Mouse (Mus musculus): ENCODE measurements around the gene Spesp1. TPM values are rescaled to one million over a fixed set of nuclear protein-coding genes. Genes with fewer than 3 reads are reported as not detected.
A peak's percentile ranks its signal among the peaks of the same experiment; 100 is the strongest.

The Spesp1 gene
- total RNA-seq, 2 experiments from 2014 or later: not detected

DNA sequence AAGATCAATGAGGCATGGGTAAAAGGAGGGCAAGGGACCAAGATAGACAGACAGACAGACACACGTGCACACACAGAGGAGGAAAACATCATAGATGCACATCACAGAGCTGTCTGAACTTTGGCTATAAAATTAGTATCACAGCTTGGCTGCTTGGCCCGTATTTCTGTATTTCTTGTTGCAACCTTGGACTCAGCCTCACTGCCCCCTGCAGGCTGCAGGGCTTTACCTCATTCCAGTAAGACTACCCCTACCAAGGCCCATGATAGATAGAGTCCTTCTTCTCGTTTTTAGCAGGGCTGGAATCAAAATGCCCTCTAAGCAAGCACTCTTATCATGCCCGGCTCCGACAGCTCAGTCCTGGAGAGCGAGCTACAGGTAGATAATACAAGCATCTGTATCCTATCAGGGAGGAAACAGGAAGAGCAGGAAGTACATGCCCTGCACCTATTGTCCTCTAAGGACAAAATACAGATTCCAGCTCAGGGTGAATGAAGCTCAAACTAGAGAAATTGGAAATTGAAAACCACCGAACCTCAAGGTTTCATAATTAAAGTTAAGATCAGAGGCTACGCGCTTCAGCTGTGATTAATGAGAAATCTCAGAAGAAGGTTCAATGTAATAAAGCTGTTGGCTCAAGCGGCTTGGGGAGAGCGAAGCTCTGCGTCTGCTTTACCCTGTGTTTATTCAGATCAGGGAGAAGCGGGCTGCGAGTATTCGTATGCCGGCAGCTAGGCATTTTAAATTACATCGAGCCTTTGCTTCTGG, 36.2 kb downstream of the Spesp1 start:
- DNase-seq: no peak

- DNase-seq: no peak
Observed at GRCm38 (mm10) chr9:62244612-62245010, 37.4 kb downstream of the Spesp1 start.

DNA sequence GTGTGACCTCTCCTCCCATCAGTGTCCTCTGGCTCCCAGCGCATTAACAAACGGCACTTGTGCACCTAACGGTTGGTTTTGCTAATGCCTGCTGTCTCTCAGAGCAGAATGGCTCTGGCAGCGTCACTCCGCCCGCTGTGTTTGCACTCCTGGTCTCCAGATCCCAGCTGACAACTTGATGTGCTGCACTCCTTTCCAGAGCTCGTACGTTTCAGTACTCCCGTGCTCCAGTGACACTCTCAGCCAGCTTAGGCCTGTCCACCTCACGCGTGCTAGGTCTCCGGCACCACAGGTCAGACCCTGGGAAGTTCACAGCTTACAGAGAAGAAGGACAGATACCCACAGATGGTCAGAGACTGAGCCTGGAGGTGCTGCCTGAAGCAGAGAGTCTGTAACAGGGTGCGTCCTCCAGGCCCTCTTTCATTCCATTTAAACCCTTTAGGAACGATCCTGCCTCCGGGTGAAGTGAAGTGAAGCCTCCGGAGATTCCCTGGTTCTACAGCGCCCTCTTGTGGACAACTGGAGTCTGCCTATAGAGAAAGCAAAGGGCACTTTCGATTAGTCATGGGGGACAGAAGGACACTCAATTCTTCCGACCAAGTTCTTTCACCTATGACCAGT, 37.9 kb downstream of the Spesp1 start:
- peak; percentile 74 to 92 for DNase-seq

GRCm38 (mm10) chr9:62240036-62240435, 42.0 kb downstream of the Spesp1 start:
- DNase-seq: no peak

DNA sequence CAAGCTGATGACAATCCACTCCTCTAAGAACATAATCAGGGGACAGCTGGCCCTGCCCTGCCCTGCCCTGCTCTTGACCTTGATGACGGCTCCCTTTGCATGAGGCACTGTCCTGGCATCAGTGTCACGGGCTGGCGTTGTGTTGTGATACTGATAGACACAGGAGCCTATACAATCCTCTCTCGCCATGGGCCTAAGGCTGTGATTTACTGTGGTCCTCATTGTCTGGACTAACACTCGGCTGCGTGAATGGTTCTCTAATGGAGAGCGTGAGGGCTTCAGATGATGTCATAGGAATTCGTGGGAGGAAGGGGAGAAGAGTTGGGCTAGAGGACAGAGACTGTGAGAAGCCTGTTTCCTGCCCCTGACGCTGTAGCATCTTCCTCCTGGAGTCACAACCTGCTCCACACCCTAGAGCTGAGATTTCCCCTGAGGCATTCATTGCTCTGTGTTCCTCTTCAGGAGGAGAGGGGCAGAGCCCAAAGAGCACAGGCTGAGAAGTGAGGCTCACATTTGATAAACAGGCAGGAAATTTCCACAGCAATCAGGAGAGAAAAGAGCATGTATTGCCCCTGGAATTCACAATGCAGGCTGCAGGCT, 44.5 kb downstream of the Spesp1 start:
- peak in 1 of 2 experiments; percentile 16 for DNase-seq

GRCm38 (mm10) chr9:62235501-62235900, 46.5 kb downstream of the Spesp1 start:
- DNase-seq: no peak

DNA sequence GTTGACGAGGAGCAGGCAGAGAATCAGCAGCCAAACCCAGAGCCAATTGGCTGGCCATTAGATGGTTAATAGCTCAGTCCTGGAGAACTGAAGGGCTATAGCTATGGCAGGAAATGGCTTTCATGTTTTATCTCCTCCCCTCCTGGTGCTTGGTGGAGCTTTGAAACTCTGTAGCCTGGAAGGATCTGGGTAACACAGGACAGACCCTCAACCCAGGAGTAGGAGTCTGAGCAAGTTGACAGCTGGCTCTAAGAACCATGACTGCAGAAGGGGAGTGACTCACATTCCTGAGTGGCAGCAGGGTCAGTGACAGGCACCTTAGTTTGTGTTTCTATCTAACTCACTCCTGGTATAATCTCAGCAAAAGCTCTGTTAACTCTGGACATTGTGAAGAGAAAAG, 49.4 kb downstream of the Spesp1 start:
- no peak for DNase-seq

DNA sequence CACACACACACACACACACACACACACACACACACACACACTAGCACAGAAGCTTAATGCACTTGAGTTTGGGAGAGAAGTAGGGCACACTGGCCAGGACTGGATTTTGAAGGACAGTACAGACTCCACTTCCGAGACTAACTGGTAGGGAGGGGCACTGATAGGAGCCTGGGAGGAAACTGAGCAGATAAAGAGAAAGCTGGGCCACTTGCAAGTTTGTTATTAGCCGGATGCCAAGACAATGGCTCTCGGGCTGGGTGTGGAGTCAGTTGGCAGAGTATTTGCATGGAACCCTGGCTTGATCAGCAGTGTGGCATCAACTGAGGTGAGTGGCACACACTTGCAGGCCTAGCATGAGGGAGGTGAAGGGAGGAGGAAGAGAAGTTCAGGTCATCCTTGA, 51.0 kb downstream of the Spesp1 start:
- DNase-seq: peak in 1 of 2 experiments; percentile 33

DNA sequence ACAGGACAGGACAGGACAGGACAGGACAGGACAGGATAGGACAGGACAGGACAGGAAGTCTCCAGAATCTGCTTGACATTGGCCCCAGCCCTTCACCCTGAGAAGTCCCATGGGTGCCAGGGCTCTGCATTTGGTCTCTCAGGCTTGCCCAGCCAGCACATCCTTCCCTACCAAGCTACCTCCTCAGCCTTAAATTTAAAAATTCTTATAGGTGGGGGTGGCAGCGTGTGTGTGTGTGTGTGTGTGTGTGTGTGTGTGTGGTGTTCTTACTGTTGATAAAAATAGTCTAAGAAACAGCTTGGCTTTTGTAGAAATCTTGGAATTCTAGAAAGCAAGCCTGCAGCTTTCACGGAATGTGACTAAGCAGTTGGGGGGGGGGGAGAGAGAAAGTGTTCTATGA, 52.0 kb downstream of the Spesp1 start:
- no peak for DNase-seq

DNA sequence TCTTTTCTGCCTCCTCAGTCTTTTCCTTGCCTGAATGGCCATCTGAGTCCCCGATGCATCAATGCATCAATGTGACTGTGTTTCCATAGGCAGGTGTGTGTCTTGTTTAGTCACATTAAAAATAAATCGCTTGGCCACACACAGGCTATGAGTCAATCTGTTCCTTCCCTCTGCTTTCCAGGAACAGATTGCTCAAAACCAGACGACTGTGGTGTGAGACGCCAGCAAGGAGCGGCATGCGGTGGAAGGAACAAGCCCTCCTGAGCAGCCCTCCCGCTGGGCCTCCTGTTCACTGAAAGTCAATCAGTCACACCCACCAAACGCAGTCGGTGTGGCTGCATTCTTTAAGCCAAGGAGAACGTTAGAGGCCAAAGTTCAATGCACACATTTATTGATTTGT, 59.5 kb downstream of the Spesp1 start:
- DNase-seq: no peak

DNA sequence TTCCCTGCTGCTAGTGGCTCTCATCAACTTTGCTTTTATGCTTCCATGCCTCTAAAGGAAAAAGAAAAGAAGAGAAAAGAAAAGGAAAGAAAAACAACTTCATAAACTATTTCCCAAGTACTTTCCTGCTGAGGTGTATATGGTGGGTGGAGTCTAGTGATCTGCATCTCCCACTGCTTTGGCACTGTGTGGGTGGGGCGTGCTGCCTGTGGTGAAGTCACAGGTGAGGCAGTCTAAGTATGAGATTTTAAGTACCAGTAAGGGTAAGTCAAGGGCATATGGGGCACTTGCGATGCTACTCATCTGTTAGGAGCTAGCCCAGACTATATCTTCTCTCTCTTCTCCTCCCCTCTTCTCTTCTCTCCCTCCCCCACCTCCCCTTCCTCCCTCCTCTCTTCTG, 60.0 kb downstream of the Spesp1 start:
- no peak for DNase-seq

Small RNAs within 50 kb of the gene (microRNA-seq; reads per million reads assigned to microRNA genes)
- gene Gm25603: 0 reads per million in 2 experiments

Other genes starting within 250 kb of the Spesp1 start
- gene Glce, start 159.6 kb downstream of the Spesp1 start, total RNA-seq (2021): 10 to 100 TPM in 1 of 2 experiments, 1 to 10 TPM in 1; 8.1 to 10.9 TPM
- gene Anp32a, start 59.1 kb upstream of the Spesp1 start, total RNA-seq (2021): 100 to 1,000 TPM; 180 to 184 TPM

All from heart, adult 18-20 months (tissue).